In genomic region chr1:107583958-107584376, GRCm38 (mm10) we compare ENCODE assay signal across 20 mouse cellular contexts. TPM values are rescaled to one million over a fixed set of nuclear protein-coding genes. Genes with fewer than 3 reads are reported as not detected.
DNase-seq lines count a peak whose midpoint lies in the region; ATAC-seq and TF ChIP-seq lines count a peak whose summit lies in the region.
"Had no signal": no experiment of that assay in that cellular context is flagged by ENCODE, and none has a peak within 500 bp of the region (broad histone marks: within the 10 kb centered on the region; RNA-seq: fewer than 3 reads in every experiment).

No protein-coding gene starts in this region.

- H3K4me2 ChIP-seq in midbrain, embryonic 15.5 days = no peak overlapping the region
- no peak overlapping the region for H3K4me2 ChIP-seq in forebrain, embryonic 13.5 days
- H3K4me2 ChIP-seq: embryonic facial prominence, embryonic 12.5 days; limb, embryonic 12.5 days; neural tube, embryonic 12.5 days had no signal

- H3K36me3 ChIP-seq in G1E (replicated peaks) = no peaks in the 10 kb centered on the region
- H3K36me3 ChIP-seq in macrophage (ENCODE audit: inconsistent target) = no peaks in the 10 kb centered on the region
- no peaks in the 10 kb centered on the region for H3K36me3 ChIP-seq in splenic B cell, adult 2 months (ENCODE audit: control insufficient read depth, insufficient read depth, low read length, poor library complexity, severe bottlenecking)
- H3K36me3 ChIP-seq in midbrain, embryonic 15.5 days (replicated peaks) = no peaks in the 10 kb centered on the region
- no peaks in the 10 kb centered on the region for H3K36me3 ChIP-seq in forebrain, embryonic 13.5 days (ENCODE audit: poor library complexity, severe bottlenecking)
- H3K36me3 ChIP-seq: embryonic facial prominence, embryonic 12.5 days; limb, embryonic 12.5 days; neural tube, embryonic 12.5 days had no signal

- no peaks in the 10 kb centered on the region for H3K4me1 ChIP-seq in G1E (ENCODE audit: insufficient read depth, low read depth, low read length)
- no peaks in the 10 kb centered on the region for H3K4me1 ChIP-seq in midbrain, embryonic 15.5 days
- H3K4me1 ChIP-seq in forebrain, embryonic 13.5 days = no peaks in the 10 kb centered on the region
- H3K4me1 ChIP-seq: embryonic facial prominence, embryonic 12.5 days; limb, embryonic 12.5 days; neural tube, embryonic 12.5 days had no signal

- H3K27ac ChIP-seq in left cerebral cortex, adult 2 months = peak overlapping the region; percentile 38; the same call in 1 of the 2 replicates
- H3K27ac ChIP-seq in macrophage = peak overlapping the region; percentile 81
- H3K27ac ChIP-seq in midbrain, embryonic 15.5 days = no peak overlapping the region
- no peak overlapping the region for H3K27ac ChIP-seq in forebrain, embryonic 13.5 days
- H3K27ac ChIP-seq: embryonic facial prominence, embryonic 12.5 days; gastrocnemius, adult 2 months; heart, adult 2 months; hindbrain, postnatal 0 days; kidney, postnatal 0 days; limb, embryonic 12.5 days; neural tube, embryonic 12.5 days had no signal

- H3K9me3 ChIP-seq in G1E (replicated peaks) = peaks cover 9% of the 10 kb centered on the region
- H3K9me3 ChIP-seq in midbrain, embryonic 15.5 days = no peaks in the 10 kb centered on the region
- H3K9me3 ChIP-seq in forebrain, embryonic 13.5 days (replicated peaks) = no peaks in the 10 kb centered on the region
- H3K9me3 ChIP-seq: embryonic facial prominence, embryonic 12.5 days; limb, embryonic 12.5 days; neural tube, embryonic 12.5 days had no signal

- intact Hi-C loops in left cerebral cortex, adult 2 months (cut with DNase I) = loop anchor here (5.0 kb wide), 1 partner anchor 552 kb away; no protein-coding TSS in a partner anchor
- intact Hi-C loops in left cerebral cortex, postnatal 14 days (cut with DNase I) = no loop called here

- no peaks in the 10 kb centered on the region for H3K27me3 ChIP-seq in G1E (ENCODE audit: insufficient read depth, low read length)
- no peaks in the 10 kb centered on the region for H3K27me3 ChIP-seq in splenic B cell, adult 2 months (ENCODE audit: control insufficient read depth, insufficient read depth, low read length, poor library complexity, severe bottlenecking)
- no peaks in the 10 kb centered on the region for H3K27me3 ChIP-seq in midbrain, embryonic 15.5 days (replicated peaks)
- H3K27me3 ChIP-seq in forebrain, embryonic 13.5 days = no peaks in the 10 kb centered on the region
- H3K27me3 ChIP-seq: embryonic facial prominence, embryonic 12.5 days; limb, embryonic 12.5 days; neural tube, embryonic 12.5 days had no signal

- ATAC-seq in G1E (ENCODE audit: extremely low read depth, insufficient number of reproducible peaks, low FRiP score, poor library complexity, severe bottlenecking) = peak; percentile 6; the same call in 1 of the 2 replicates
- no peak for ATAC-seq in midbrain, embryonic 15.5 days (replicated peaks)
- ATAC-seq in forebrain, embryonic 13.5 days = no peak
- ATAC-seq: forebrain, postnatal 0 days; hindbrain, postnatal 0 days had no signal

- no peak for TF ChIP-seq CTCF in left cerebral cortex, adult 2 months (IDR thresholded peaks at IDR 0.05)
- no peak for TF ChIP-seq CTCF in G1E (IDR thresholded peaks at IDR 0.05; ENCODE audit: low read depth, low read length)

- no peak overlapping the region for H3K4me3 ChIP-seq in left cerebral cortex, adult 2 months
- H3K4me3 ChIP-seq in G1E (ENCODE audit: low read depth, low read length) (no peak overlapping the region), macrophage (ENCODE audit: inconsistent target) (no peak overlapping the region)
- H3K4me3 ChIP-seq in midbrain, embryonic 15.5 days = no peak overlapping the region
- no peak overlapping the region for H3K4me3 ChIP-seq in forebrain, embryonic 13.5 days
- H3K4me3 ChIP-seq: embryonic facial prominence, embryonic 12.5 days; gastrocnemius, adult 2 months; heart, adult 2 months; limb, embryonic 12.5 days; neural tube, embryonic 12.5 days had no signal

- DNase-seq in left cerebral cortex, adult 2 months (ENCODE audit: extremely low spot score in 1 of 2, low spot score in 2 of 2) = no peak
- DNase-seq in left cerebral cortex, postnatal 14 days (ENCODE audit: low spot score in 2 of 2) = no peak
- no peak for DNase-seq in G1E (ENCODE audit: low spot score)
- DNase-seq in splenic B cell, adult 2 months (ENCODE audit: low read depth, low spot score) = peak; percentile 26
- DNase-seq: adrenal gland, adult 2 months; cerebellum, adult 2 months; forebrain, postnatal 0 days; gastrocnemius, adult 2 months; kidney, adult 11 months; lung, postnatal 14 days; thymus, postnatal 4 days had no signal

- 0% methylated on average over 1 of the region's 1 CpGs for WGBS in macrophage (ENCODE audit: missing documents)
- 24% methylated on average over 1 of the region's 1 CpGs for WGBS in midbrain, embryonic 15.5 days
- 37% methylated on average over 1 of the region's 1 CpGs for WGBS in forebrain, embryonic 13.5 days

- no peaks in the 10 kb centered on the region for H3K79me2 ChIP-seq in macrophage (ENCODE audit: inconsistent target)

- no peak overlapping the region for H3K9ac ChIP-seq in midbrain, embryonic 15.5 days
- no peak overlapping the region for H3K9ac ChIP-seq in forebrain, embryonic 13.5 days
- H3K9ac ChIP-seq: embryonic facial prominence, embryonic 12.5 days; forebrain, postnatal 0 days; limb, embryonic 12.5 days; neural tube, embryonic 12.5 days had no signal

RNA-seq across cellular contexts. Expression of gene Serpinb8, which starts 5.8 kb away (rescaled TPM):
- 10 to 100 TPM; 16.0 to 17.7 TPM for total RNA-seq in left cerebral cortex, adult 2 months (2021)
- 1 to 10 TPM; 8.3 to 9.9 TPM for total RNA-seq in left cerebral cortex, postnatal 14 days (2021)
- total RNA-seq in G1E (2014; fragmentation: Nextera tagmentation) = not detected in 2 replicates
- total RNA-seq in G1E (2017) = 0.05 TPM in 1 of 2 replicates, not detected in the other
- 0.02 TPM in 1 of 2 replicates, not detected in the other for polyA plus RNA-seq in G1E (2012)
- 100 to 1,000 TPM in 1 of 26 experiments, 10 to 100 TPM in 22, 1 to 10 TPM in 3; 3.9 to 103 (median 21.8) TPM for total RNA-seq in macrophage (2018; cell fraction: chromatin; rRNA removed)
- 10 to 100 TPM; 11.0 to 45.8 (median 19.0) TPM for total RNA-seq in macrophage (2018; cell fraction: cytosol; rRNA removed)
- 10 to 100 TPM; 10.3 to 71.4 (median 21.3) TPM for total RNA-seq in macrophage (2018; cell fraction: nucleus; rRNA removed)
- polyA plus RNA-seq in macrophage (2018) = 15.5 to 24.3 TPM (median 23.1 TPM) in 3 replicates
- 0.23 and 0.36 TPM in 2 replicates for polyA plus RNA-seq in midbrain, embryonic 15.5 days (2015; fragmentation: Nextera tagmentation; extraction: Ambion mirVana)
- polyA plus RNA-seq in forebrain, embryonic 13.5 days (2015; fragmentation: Nextera tagmentation; extraction: Ambion mirVana) = 0.23 and 0.57 TPM in 2 replicates

Comparison
In these comparisons a context has a peak if more than half of its experiments do, and no peak if none do; other contexts are left out.
1. H3K27ac ChIP-seq: peak in left cerebral cortex, adult 2 months (single experiment) and macrophage (single experiment); none in midbrain, embryonic 15.5 days (single experiment) and forebrain, embryonic 13.5 days (single experiment).
2. RNA of gene Serpinb8, which starts 5.8 kb away (polyA plus RNA-seq): 15.5 to 24.3 TPM in macrophage; 0.23 to 0.36 TPM in midbrain, embryonic 15.5 days, 0.23 to 0.57 TPM in forebrain, embryonic 13.5 days and 0.02 TPM in G1E; every median in the first group is over 10 times any median in the second.